Mouse (Mus musculus) stomach, postnatal 0 days (tissue): ENCODE measurements around the gene Ankrd17. TPM values are rescaled to one million over a fixed set of nuclear protein-coding genes. Genes with fewer than 3 reads are reported as not detected.

Experiments used
- ATAC-seq: fragments of 200-750 bp; cut with Nextera tagmentation; 2 replicates; pipeline ENCODE4 v1.8.0; 2017; ENCODE audit not compliant: low FRiP score, low TSS enrichment
- DNase-seq: peaks from one replicate; pipeline ENCODE4 v3.0.0-alpha.2; 2016; ENCODE audit warnings: low spot score
- H3K27ac ChIP-seq: fragments of 300-500 bp; sonication (generic); replicated peaks from 2 replicates; pipeline ENCODE4 v1.5.1; 2014; ENCODE audit warnings: mild to moderate bottlenecking, control low read depth
- H3K27me3 ChIP-seq: fragments of 300-500 bp; sonication (generic); 2 replicates; pipeline ENCODE4 v1.6.1; 2014; ENCODE audit warnings: low read length; ENCODE audit not compliant: control insufficient read depth, insufficient read depth
- H3K36me3 ChIP-seq: fragments of 300-500 bp; sonication (generic); 2 replicates; pipeline ENCODE4 v1.6.1; 2014; ENCODE audit warnings: low read length, mixed read lengths; ENCODE audit not compliant: control insufficient read depth, insufficient read depth
- H3K4me1 ChIP-seq: fragments of 300-500 bp; sonication (generic); replicated peaks from 2 replicates; pipeline ENCODE4 v1.6.1; 2014; ENCODE audit warnings: antibody characterized with exemption; ENCODE audit not compliant: control insufficient read depth, insufficient read depth
- H3K4me2 ChIP-seq: fragments of 300-500 bp; sonication (generic); replicated peaks from 2 replicates; pipeline ENCODE4 v1.6.1; 2014; ENCODE audit warnings: low read depth, mild to moderate bottlenecking, control low read depth, moderate library complexity
- H3K4me3 ChIP-seq: fragments of 300-500 bp; sonication (generic); 2 replicates; pipeline ENCODE4 v1.5.1; 2014; ENCODE audit warnings: low read depth, low read length, control low read depth
- H3K9ac ChIP-seq: fragments of 300-500 bp; sonication (generic); 2 replicates; pipeline ENCODE4 v1.6.1; 2014; ENCODE audit warnings: mild to moderate bottlenecking, low read length, control low read depth, mixed read lengths
- H3K9me3 ChIP-seq: fragments of 300-500 bp; sonication (generic); 2 replicates; pipeline ENCODE4 v1.6.1; 2016; ENCODE audit warnings: low read length; ENCODE audit not compliant: control insufficient read depth
- CTCF ChIP-seq: IDR thresholded peaks from 2 replicates; pipeline ENCODE4 v1.5.1; 2016; ENCODE audit warnings: antibody characterized with exemption, low read depth, mild to moderate bottlenecking, moderate library complexity
- EP300 ChIP-seq: optimal IDR thresholded peaks from 2 replicates; pipeline ENCODE3; 2016; ENCODE audit warnings: antibody characterized with exemption
- WGBS: fragments of 180-500 bp; shearing (Covaris S2); extraction: QIAGEN DNeasy Blood & Tissue Kit; methylation state at CpG from one replicate; pipeline ENCODE4 v1.1.7; 2014; 5-methylcytosine and 5-hydroxymethylcytosine counted together
- polyA plus RNA-seq: library from polyadenylated mRNA; unstranded; fragments of >200 nt; fragmentation: Nextera tagmentation; extraction: Ambion mirVana; gene quantifications from 2 replicates; pipeline ENCODE4 v1.2.1, GENCODE M21; 2015

Ankrd17 gene
- polyA plus RNA-seq, 1 experiment from 2014 or later, result 12.5 TPM

DNA sequence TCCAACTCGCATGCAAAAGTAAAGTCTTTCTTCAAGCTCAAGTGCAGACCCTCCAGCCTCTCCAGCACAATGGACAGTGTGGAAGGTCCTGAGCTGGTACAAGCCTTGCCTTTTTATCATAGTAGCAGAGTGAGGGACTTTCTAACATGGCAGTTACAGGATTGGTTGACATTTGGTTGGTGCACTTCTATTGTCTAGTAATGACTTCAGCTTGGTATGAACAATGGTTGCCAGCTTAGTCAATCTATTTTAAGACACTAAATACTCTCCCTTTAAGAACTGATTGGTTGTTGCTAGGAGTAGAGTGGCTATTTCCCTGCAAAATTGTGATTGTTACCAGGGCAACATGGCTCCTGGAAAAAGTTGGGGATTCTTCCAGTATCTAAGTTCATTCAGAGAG lies 188.3 kb downstream of the Ankrd17 start:
- TF ChIP-seq CTCF, result no peak
- no peak for TF ChIP-seq EP300
- H3K9ac ChIP-seq, result no peak overlapping the region
- no peak for DNase-seq
- no peak overlapping the region for H3K4me3 ChIP-seq
- no peak for ATAC-seq
- no peaks in the 10 kb centered on the region for H3K9me3 ChIP-seq
- H3K36me3 ChIP-seq, result no peaks in the 10 kb centered on the region
- H3K4me1 ChIP-seq, result no peaks in the 10 kb centered on the region
- no peak overlapping the region for H3K4me2 ChIP-seq
- H3K27ac ChIP-seq, result no peak overlapping the region
- WGBS, result 85% methylated on average over 1 of the region's 1 CpGs
- H3K27me3 ChIP-seq, result no peaks in the 10 kb centered on the region

Other genes with a start within 250 kb of the Ankrd17 start
- gene Cox18, start 142.6 kb downstream of the Ankrd17 start, polyA plus RNA-seq, result 20.9 and 24.0 TPM in 2 replicates
- 4.1 and 5.4 TPM in 2 replicates for gene Gm9958, start 627 bp upstream of the Ankrd17 start, polyA plus RNA-seq
- gene Alb, start 94.3 kb upstream of the Ankrd17 start, polyA plus RNA-seq, result 23.6 and 39.8 TPM in 2 replicates
- gene Afp, start 124.2 kb upstream of the Ankrd17 start, polyA plus RNA-seq, result 25.1 and 56.2 TPM in 2 replicates
- gene Afm, start 152.4 kb upstream of the Ankrd17 start, polyA plus RNA-seq, result 2.2 and 2.3 TPM in 2 replicates
- gene 5830473C10Rik, start 194.5 kb upstream of the Ankrd17 start, polyA plus RNA-seq, result 0.16 TPM in 1 of 2 replicates, not detected in the other